Mouse (Mus musculus) adrenal gland, adult (tissue): ENCODE results near the gene Etv4.

Experiments used
- DNase-seq, 2 experiments: peaks; one replicate each; pipeline ENCODE4 v3.0.0; 2022 to 2023; ENCODE audit warnings: low spot score in 1 of 2; ENCODE audit not compliant: inconsistent age in 2 of 2

The Etv4 gene

GRCm38 (mm10) chr11:101787432-101787831 is 2.3 kb upstream of the Etv4 start:
- DNase-seq, result no peak

- DNase-seq, result no peak
Observed at GRCm38 (mm10) chr11:101786651-101787050, 1.5 kb upstream of the Etv4 start.

- DNase-seq, result no peak
Observed at GRCm38 (mm10) chr11:101785852-101786205, 658 bp upstream of the Etv4 start.

GRCm38 (mm10) chr11:101784488-101785142 is 556 bp downstream of the Etv4 start:
- peak; percentile 34 to 64 for DNase-seq

GRCm38 (mm10) chr11:101784072-101784471 is 1.1 kb downstream of the Etv4 start:
- DNase-seq, result peak in 1 of 2 experiments; percentile 44

- DNase-seq, result peak in 1 of 2 experiments; percentile 31
Observed at GRCm38 (mm10) chr11:101783584-101783983, 1.6 kb downstream of the Etv4 start.

DNA sequence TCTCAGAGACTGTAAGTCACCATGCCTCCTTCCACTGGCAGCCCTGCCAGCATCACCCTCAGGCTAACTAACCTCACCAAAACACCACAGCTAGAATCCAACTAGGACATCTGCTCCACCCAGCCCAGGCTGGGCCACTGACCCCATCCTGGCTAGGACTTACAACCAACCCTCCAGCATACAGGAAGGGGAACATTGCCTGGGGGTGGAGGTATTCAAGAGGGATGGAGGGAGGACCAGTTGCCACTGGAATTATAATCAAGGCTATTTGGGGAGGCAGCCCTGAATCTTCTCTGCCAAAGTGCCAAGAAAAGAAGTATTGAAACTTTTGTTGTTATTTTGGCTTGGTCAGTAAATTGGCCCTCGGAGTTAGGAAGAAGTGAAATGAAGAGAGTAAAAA is 2.0 kb downstream of the Etv4 start:
- DNase-seq, result no peak

GRCm38 (mm10) chr11:101776846-101777245 is 8.3 kb downstream of the Etv4 start:
- DNase-seq, result no peak

DNA sequence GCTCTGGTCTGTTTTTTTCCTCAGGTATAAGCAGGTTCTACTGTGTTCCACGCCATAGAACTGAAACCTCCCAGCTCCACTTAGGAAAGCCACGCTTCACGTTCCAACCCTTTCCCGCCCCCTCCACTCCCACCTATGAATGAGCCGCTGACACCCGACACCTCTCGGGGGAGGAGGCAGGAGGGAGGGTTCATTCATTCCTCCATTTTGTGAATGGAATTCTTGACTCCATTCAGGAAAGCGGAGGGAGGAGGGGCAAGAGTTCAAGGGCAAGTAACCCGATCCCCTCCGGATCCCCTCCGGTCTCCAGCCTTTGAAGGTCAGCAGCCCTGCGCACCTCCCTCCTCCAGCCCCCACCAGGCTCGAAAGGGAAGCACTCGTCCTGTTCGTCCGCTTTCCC is 12.7 kb downstream of the Etv4 start:
- DNase-seq, result peak; percentile 62 to 86

GRCm38 (mm10) chr11:101772027-101772426 is 13.1 kb downstream of the Etv4 start:
- peak in 1 of 2 experiments; percentile 42 for DNase-seq

- no peak for DNase-seq
Observed at GRCm38 (mm10) chr11:101770266-101770665, 14.9 kb downstream of the Etv4 start.

GRCm38 (mm10) chr11:101768721-101769120 is 16.4 kb downstream of the Etv4 start:
- DNase-seq, result no peak

DNA sequence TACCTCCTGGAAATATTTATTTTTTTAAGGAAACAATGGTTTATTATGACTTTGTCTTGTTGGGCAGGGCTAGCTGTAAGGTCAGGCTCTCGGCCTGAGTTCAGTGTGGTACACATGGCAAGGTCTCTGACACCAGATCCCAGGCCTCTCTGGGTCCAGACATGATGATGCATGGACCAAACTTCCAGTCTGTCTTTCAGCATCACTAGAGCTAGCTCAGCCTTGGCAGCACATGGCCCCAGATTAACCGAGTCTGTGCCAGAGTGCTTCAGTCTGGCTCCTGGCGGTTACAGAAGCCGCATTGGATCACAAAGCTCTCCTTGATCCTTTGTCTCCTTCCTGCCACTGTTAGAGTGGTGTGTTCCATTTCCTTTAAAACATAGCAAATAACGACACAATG is 17.8 kb downstream of the Etv4 start:
- DNase-seq, result no peak

DNA sequence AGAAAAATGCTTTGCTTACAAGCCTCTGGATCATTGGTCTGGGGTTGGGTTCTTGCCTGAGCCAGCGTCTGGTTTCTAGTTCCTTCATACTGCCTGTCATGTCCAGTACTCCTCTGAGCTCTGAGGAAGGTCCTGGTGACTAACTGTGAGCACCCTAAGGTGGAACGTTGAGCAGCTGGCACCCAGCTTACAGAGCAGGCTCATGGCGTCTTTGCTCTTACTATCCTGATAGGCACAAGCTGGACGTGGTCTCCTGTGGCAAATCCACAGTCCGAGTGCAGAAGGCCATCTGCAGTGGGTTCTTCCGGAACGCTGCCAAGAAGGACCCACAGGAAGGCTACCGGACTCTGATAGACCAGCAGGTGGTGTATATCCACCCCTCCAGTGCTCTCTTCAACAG is 20.6 kb downstream of the Etv4 start:
- DNase-seq, result no peak

DNA sequence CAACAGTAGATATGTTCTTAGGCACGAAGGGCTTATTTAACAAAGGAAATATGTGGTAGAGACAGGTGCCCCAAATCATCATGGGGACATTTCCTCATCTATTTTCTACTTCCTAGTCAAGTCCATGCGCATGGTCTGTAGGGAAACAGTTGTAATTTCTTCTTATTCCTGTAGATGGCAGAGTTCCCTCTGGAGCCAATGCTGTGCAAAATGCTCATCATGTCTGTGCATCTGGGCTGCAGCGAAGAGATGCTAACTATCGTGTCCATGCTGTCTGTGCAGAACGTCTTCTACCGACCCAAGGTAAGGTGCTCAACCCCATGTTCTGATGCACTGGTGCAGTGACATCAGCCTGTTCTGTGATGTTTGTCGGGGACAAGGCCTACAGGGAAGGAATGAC is 21.4 kb downstream of the Etv4 start:
- peak in 1 of 2 experiments; percentile 66 for DNase-seq

GRCm38 (mm10) chr11:101759530-101759929 is 25.6 kb downstream of the Etv4 start:
- DNase-seq, result no peak

GRCm38 (mm10) chr11:101758431-101758830 is 26.7 kb downstream of the Etv4 start:
- peak in 1 of 2 experiments; percentile 30 for DNase-seq

- no peak for DNase-seq
Observed at GRCm38 (mm10) chr11:101757366-101757765, 27.8 kb downstream of the Etv4 start.

DNA sequence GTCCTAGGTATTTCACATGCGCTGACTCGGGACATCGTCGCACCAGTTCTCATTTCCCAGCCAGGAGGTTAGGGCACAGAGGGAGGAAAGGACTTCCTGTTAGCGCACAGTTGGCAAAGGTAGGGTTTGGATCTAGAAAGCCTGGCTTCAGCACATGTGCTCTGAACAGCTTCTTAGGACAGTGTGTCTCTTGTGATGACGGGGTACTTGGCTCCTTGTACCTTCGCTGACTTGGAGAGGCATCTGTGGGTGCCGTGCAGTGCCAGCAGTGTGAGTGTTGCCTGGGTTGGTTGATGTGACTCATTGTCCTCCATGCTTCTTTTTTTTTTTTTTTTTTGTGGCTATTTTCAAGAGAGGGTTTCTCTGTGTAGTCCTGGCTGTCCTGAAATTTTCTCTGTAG is 28.6 kb downstream of the Etv4 start:
- peak; percentile 31 to 33 for DNase-seq

- DNase-seq, result peak in 1 of 2 experiments; percentile 28
Observed at GRCm38 (mm10) chr11:101733596-101733995, 51.6 kb downstream of the Etv4 start.

- DNase-seq, result peak; percentile 98 to 100
Observed at GRCm38 (mm10) chr11:101732518-101733440, 52.4 kb downstream of the Etv4 start, which contains the start of gene Dhx8. Dhx8 (plus strand) TSS chr11:101732919.

DNA sequence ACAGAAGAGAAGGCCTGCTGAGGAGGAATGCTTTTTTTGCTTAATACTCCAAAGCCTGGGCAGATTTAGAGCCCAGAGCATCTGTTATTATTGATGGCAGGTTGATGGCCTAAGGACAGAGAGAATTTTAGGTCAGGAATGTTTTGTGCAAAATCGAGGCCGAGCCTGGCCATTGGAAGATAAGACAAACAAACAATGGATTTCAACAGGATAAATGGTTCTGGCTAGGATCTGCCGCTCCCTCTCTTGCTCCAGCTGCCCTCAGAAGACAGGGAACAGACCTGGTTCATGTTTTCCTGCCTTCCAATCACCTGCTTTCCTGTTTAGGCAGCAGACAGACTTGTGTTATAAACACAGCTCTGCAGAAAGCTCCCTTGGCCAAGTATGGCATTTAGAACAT is 55.9 kb downstream of the Etv4 start:
- peak; percentile 18 to 38 for DNase-seq
